Mouse (Mus musculus): ENCODE data around the gene Cux1.

- no peak for TF ChIP-seq CTCF (IDR thresholded peaks at IDR 0.05; ENCODE audit: extremely low read depth, insufficient read depth, low read length)
- no peak for TF ChIP-seq POLR2A (IDR thresholded peaks at IDR 0.05; ENCODE audit: extremely low read depth, insufficient read depth, low read length)
Measured at GRCm38 (mm10) chr5:136297691-136298090, 269.6 kb downstream of the Cux1 start.
